Mouse (Mus musculus) hindbrain, postnatal 0 days (tissue): ENCODE results near the gene Bicdl1. TPM values are rescaled to one million over a fixed set of nuclear protein-coding genes. Genes with fewer than 3 reads are reported as not detected.
"Not testable (repeated sequence)": the region's sequence is repeated elsewhere in the genome, so short reads cannot be mapped to it uniquely, and the experiment has no call there.

Experiments
- ATAC-seq: fragments of 200-750 bp; cut with Nextera tagmentation; 2 replicates; pipeline ENCODE4 v1.8.0; 2017; ENCODE audit warnings: mild to moderate bottlenecking, moderate TSS enrichment, moderate library complexity
- DNase-seq: peaks from one replicate; pipeline ENCODE4 v3.0.0-alpha.2; 2015; ENCODE audit warnings: low spot score
- H3K27ac ChIP-seq: fragments of 300-500 bp; sonication (generic); 2 replicates; pipeline ENCODE4 v1.5.1; 2014; ENCODE audit warnings: mild to moderate bottlenecking
- H3K27me3 ChIP-seq: fragments of 300-500 bp; sonication (generic); 2 replicates; pipeline ENCODE4 v1.6.1; 2014; ENCODE audit warnings: low read length, mixed read lengths; ENCODE audit not compliant: insufficient read depth
- H3K36me3 ChIP-seq: fragments of 300-500 bp; sonication (generic); 2 replicates; pipeline ENCODE4 v1.6.1; 2014; ENCODE audit warnings: low read length, mixed read lengths; ENCODE audit not compliant: insufficient read depth
- H3K4me1 ChIP-seq: fragments of 300-500 bp; sonication (generic); 2 replicates; pipeline ENCODE4 v1.6.1; 2014; ENCODE audit warnings: antibody characterized with exemption, low read length, mixed read lengths; ENCODE audit not compliant: insufficient read depth
- H3K4me2 ChIP-seq: fragments of 300-500 bp; sonication (generic); 2 replicates; pipeline ENCODE4 v1.6.1; 2014; ENCODE audit warnings: low read depth, mild to moderate bottlenecking, low read length, moderate library complexity, mixed read lengths
- H3K4me3 ChIP-seq: fragments of 300-500 bp; sonication (generic); 2 replicates; pipeline ENCODE4 v1.5.1; 2014; ENCODE audit warnings: low read length
- H3K9ac ChIP-seq: fragments of 300-500 bp; sonication (generic); replicated peaks from 2 replicates; pipeline ENCODE4 v1.6.1; 2014; ENCODE audit warnings: mild to moderate bottlenecking, low read length, moderate library complexity, mixed read lengths
- H3K9me3 ChIP-seq: fragments of 300-500 bp; sonication (generic); 2 replicates; pipeline ENCODE4 v1.6.1; 2016; ENCODE audit warnings: low read length, mixed read lengths
- CTCF ChIP-seq: IDR thresholded peaks from 2 replicates; pipeline ENCODE4 v1.5.1; 2016; ENCODE audit warnings: antibody characterized with exemption, control low read depth, low read depth
- WGBS: fragments of 180-500 bp; shearing (Covaris S2); extraction: QIAGEN DNeasy Blood & Tissue Kit; methylation state at CpG from one replicate; pipeline ENCODE4 v1.1.7; 2014; 5-methylcytosine and 5-hydroxymethylcytosine counted together
- polyA plus RNA-seq: library from polyadenylated mRNA; unstranded; fragments of >200 nt; fragmentation: Nextera tagmentation; extraction: Ambion mirVana; gene quantifications from 2 replicates; pipeline ENCODE4 v1.2.1, GENCODE M21; 2015
- total RNA-seq: library from RNA; depleted of rRNA; stranded (reverse); fragments of >200 nt; gene quantifications from 2 replicates; pipeline ENCODE4 v1.2.3, GENCODE M21; 2014

The Bicdl1 gene
- total and polyA plus RNA-seq, 2 experiments from 2014 or later, result 28.8 to 124 TPM

DNA sequence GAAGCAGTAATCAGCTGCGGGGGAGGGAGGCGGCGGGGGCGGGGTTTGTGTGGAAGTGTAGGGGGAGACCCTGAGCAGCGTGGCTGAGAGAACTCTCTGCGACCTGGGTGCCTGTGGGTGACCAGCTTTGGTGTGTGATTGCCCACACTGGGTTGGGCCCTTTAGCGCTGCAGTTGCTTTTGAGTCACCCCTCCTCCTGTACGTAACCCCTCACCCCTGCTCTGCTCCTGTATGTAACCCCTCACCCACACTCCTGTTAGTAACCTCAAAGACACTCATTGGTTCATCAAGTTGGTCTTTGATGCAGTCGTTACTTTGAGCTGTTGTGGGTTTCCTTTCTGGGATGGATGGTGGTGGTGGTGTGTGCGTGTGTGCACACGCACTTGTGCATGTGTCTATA lies 29.5 kb upstream of the Bicdl1 start:
- Histone ChIP-seq H3K4me1 (0 out of 2 replicates have a peak, but pooled peaks cover 3% of the 10 kb centered on the region), H3K36me3 (no peaks in the 10 kb centered on the region), H3K4me3 (no peak overlapping the region), H3K27ac (no peak overlapping the region), H3K9ac (no peak overlapping the region), H3K27me3 (no peaks in the 10 kb centered on the region), H3K4me2 (no peak overlapping the region), H3K9me3 (no peaks in the 10 kb centered on the region)
- WGBS, result 74% methylated on average over 11 of the region's 11 CpGs
- DNase-seq (no peak), ATAC-seq (no peak)
- TF ChIP-seq CTCF, result no peak

DNA sequence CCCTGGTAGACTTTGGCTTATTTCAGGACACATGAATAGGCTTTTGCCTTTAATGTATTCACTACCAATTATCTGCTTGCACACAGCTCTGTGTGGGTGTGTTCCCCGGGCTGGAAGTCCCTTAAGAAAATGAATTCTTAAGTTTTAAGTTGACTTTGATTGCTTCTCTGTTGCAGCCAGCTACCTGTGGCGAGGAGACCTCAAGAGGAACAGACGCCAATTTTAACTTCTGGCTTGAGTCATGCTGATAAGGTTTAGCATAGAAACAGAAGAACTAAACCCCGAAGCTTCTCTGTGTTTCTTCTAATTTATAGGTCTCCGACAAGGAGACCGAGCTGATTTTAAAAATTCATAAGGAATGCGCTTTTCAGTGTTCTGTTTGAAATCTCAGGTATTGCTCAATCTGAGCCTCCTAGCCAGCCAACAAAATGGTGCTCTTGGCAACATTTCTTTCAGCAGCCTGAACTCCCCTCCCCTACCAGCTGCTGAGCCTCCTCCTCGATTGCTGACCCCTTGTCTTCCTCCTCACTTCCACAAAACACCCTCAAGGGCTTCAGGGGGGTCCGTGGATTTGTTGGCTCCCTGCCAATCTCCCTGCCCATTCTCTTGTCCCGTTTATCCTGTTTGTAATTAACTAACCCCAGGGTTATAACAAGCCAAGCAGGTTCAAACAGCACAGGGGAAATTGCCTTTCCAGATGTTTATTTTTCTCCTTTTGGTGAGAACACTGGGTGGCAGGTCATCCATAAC lies 27.2 kb upstream of the Bicdl1 start:
- Histone ChIP-seq H3K4me2 (no peak overlapping the region), H3K9me3 (no peaks in the 10 kb centered on the region), H3K36me3 (no peaks in the 10 kb centered on the region), H3K9ac (no peak overlapping the region), H3K27me3 (no peaks in the 10 kb centered on the region), H3K27ac (no peak overlapping the region), H3K4me3 (no peak overlapping the region), H3K4me1 (0 out of 2 replicates have a peak, but pooled peaks cover 3% of the 10 kb centered on the region)
- no peak for ATAC-seq
- no peak for TF ChIP-seq CTCF
- DNase-seq, result no peak
- 48% methylated on average over 10 of the region's 10 CpGs for WGBS

DNA sequence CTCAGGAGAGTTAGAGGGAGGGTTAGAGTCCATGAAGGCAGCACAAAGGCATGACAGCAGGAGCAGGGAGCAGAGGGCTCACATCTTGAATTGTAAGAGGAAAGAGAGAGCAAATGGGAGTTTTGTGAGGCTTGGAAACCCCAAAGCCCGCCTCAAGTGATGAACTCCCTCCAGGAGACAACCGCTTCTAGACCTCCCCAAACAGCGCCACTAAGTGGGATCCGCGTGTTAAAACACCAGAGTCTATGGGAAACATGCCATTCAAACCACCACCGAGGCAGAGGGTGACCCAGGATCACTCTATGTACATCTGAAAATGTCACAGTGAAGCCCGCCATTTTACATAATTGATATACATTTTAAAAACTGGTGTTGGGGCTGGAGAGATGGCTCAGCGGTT lies 26.1 kb upstream of the Bicdl1 start:
- Histone ChIP-seq H3K4me3 (no peak overlapping the region), H3K9ac (no peak overlapping the region), H3K27ac (no peak overlapping the region), H3K27me3 (no peaks in the 10 kb centered on the region), H3K36me3 (no peaks in the 10 kb centered on the region), H3K9me3 (no peaks in the 10 kb centered on the region), H3K4me1 (0 out of 2 replicates have a peak, but pooled peaks cover 3% of the 10 kb centered on the region), H3K4me2 (no peak overlapping the region)
- no peak for TF ChIP-seq CTCF
- 75% methylated on average over 8 of the region's 8 CpGs for WGBS
- ATAC-seq (no peak), DNase-seq (no peak)

DNA sequence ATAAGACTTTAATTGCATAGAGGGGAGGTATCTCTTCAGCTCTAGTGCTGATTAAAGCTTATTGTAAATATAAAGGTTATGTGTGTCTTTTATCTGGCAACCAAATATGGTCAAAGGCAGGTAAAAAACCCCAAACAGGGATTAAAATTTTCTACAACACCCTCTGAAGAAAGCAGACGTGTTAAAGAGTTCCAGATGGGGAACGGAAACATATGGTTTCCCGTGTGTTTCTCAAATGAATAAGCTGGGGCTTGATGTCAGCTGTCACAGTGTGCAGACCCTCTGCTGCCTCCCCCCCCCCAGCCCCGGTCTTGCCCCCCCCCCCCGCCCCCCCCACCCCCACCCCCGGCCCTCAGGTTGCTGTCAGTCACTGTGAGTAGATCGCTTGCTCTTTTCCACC lies 24.1 kb upstream of the Bicdl1 start:
- WGBS, result 64% methylated on average over 6 of the region's 7 CpGs
- H3K4me1 ChIP-seq, result 0 out of 2 replicates have a peak, but pooled peaks cover 3% of the 10 kb centered on the region
- no peak for ATAC-seq
- no peak for DNase-seq
- no peaks in the 10 kb centered on the region for H3K9me3 ChIP-seq
- H3K4me2 ChIP-seq, result no peak overlapping the region
- H3K27me3 ChIP-seq, result no peaks in the 10 kb centered on the region
- no peaks in the 10 kb centered on the region for H3K36me3 ChIP-seq
- no peak for TF ChIP-seq CTCF
- no peak overlapping the region for H3K9ac ChIP-seq
- no peak overlapping the region for H3K4me3 ChIP-seq
- no peak overlapping the region for H3K27ac ChIP-seq

DNA sequence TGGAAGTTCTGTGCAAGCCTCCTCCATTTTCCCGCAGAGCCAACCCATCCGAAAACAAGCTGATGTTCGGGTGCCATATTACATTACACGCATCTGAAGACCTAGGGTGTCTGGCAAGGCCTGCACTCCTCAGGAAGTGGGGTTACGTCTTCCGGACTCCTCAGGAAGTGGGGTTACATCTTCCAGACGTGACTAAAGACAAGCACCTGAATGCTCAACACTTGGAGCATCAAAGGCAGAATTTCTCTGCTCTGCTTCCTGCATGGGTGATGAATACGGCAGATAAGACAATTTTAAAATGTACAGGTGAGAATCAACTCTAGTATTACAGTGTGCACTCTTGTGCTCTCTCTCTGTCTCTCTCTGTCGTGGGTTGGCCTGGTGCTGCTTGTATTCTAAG lies 23.4 kb upstream of the Bicdl1 start:
- no peaks in the 10 kb centered on the region for H3K27me3 ChIP-seq
- DNase-seq (no peak), ATAC-seq (no peak)
- no peak for TF ChIP-seq CTCF
- 84% methylated on average over 9 of the region's 9 CpGs for WGBS
- no peaks in the 10 kb centered on the region for H3K9me3 ChIP-seq
- no peak overlapping the region for H3K27ac ChIP-seq
- 0 out of 2 replicates have a peak, but pooled peaks cover 3% of the 10 kb centered on the region for H3K4me1 ChIP-seq
- H3K4me2 ChIP-seq, result no peak overlapping the region
- no peaks in the 10 kb centered on the region for H3K36me3 ChIP-seq
- no peak overlapping the region for H3K4me3 ChIP-seq
- no peak overlapping the region for H3K9ac ChIP-seq

DNA sequence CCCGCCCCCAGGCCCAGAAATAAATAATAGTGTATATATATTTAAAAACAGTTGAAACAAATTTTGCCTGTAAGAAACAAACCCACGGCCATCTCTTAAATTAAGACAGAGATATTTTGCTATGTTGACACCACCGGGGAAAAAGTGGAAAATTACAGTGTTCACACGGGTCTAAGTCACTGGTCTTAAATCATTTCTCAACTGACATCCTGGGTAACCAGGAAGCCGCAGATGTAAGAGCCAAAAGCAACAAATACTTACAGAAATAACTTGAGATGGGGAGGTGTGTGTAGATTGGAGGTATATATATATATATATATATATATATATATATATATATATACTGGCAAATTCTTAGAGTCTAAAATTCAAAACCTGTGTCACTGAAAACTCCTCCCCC lies 21.5 kb upstream of the Bicdl1 start:
- Histone ChIP-seq H3K4me2 (no peak overlapping the region), H3K4me1 (no peaks in the 10 kb centered on the region), H3K9ac (no peak overlapping the region), H3K9me3 (no peaks in the 10 kb centered on the region), H3K27ac (no peak overlapping the region), H3K4me3 (no peak overlapping the region), H3K36me3 (no peaks in the 10 kb centered on the region), H3K27me3 (no peaks in the 10 kb centered on the region)
- no peak for DNase-seq
- TF ChIP-seq CTCF, result no peak
- 87% methylated on average over 5 of the region's 5 CpGs for WGBS
- no peak for ATAC-seq

DNA sequence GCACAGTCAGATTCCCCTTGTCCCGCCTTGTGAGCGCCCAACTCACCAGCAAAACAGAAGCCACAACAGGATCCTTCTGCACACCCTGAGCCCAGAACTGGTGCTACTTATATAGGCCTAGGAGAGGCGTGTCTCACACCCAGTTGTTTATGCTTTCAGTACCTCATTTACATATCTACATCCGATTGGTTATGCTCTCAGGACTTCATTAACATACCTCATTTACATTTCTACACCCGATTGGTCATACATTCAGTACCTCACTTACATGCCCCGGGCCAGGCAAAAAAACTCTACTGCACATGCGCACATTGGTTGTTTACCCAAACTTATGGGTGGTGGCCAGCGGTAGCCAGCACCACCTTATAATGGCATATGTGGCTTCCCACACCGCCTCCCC lies 20.5 kb upstream of the Bicdl1 start:
- ATAC-seq, H3K4me2 ChIP-seq, H3K9me3 ChIP-seq, H3K9ac ChIP-seq, DNase-seq, H3K27me3 ChIP-seq, H3K36me3 ChIP-seq, H3K4me1 ChIP-seq, H3K4me3 ChIP-seq, H3K27ac ChIP-seq: not testable (repeated sequence)
- 65% methylated on average over 9 of the region's 9 CpGs for WGBS
